Mouse (Mus musculus) hindbrain, embryonic 16.5 days (tissue): ENCODE measurements around the gene Rnf169. TPM values are rescaled to one million over a fixed set of nuclear protein-coding genes. Genes with fewer than 3 reads are reported as not detected.
A peak's percentile ranks its signal among the peaks of the same experiment; 100 is the strongest.

Experiments
- ATAC-seq: fragments of 200-750 bp; cut with Nextera tagmentation; 2 replicates; pipeline ENCODE4 v1.8.0; 2017; ENCODE audit warnings: moderate TSS enrichment, moderate library complexity
- H3K27ac ChIP-seq: fragments of 300-500 bp; sonication (generic); 2 replicates; pipeline ENCODE4 v1.5.1; 2014; ENCODE audit warnings: low read depth, mild to moderate bottlenecking, control low read depth, low read length, moderate library complexity
- H3K27me3 ChIP-seq: fragments of 300-500 bp; sonication (generic); replicated peaks from 2 replicates; pipeline ENCODE4 v1.6.1; 2014; ENCODE audit warnings: low read length; ENCODE audit not compliant: control insufficient read depth, insufficient read depth
- H3K36me3 ChIP-seq: fragments of 300-500 bp; sonication (generic); 2 replicates; pipeline ENCODE4 v1.6.1; 2014; ENCODE audit warnings: mild to moderate bottlenecking, low read length, moderate library complexity, mixed read lengths; ENCODE audit not compliant: control insufficient read depth, insufficient read depth
- H3K4me1 ChIP-seq: fragments of 300-500 bp; sonication (generic); 2 replicates; pipeline ENCODE4 v1.6.1; 2014; ENCODE audit warnings: low read depth, low read length; ENCODE audit not compliant: control insufficient read depth, insufficient read depth
- H3K4me2 ChIP-seq: fragments of 300-500 bp; sonication (generic); 2 replicates; pipeline ENCODE4 v1.6.1; 2014; ENCODE audit warnings: mild to moderate bottlenecking, low read length, control low read depth, moderate library complexity
- H3K4me3 ChIP-seq: fragments of 300-500 bp; sonication (generic); 2 replicates; pipeline ENCODE4 v1.5.1; 2014; ENCODE audit warnings: mild to moderate bottlenecking, low read length, control low read depth, moderate library complexity
- H3K9ac ChIP-seq: fragments of 300-500 bp; sonication (generic); 2 replicates; pipeline ENCODE4 v1.6.1; 2014; ENCODE audit warnings: low read depth, mild to moderate bottlenecking, control low read depth, low read length, moderate library complexity
- H3K9me3 ChIP-seq: fragments of 300-500 bp; sonication (generic); 2 replicates; pipeline ENCODE4 v1.6.1; 2014; ENCODE audit warnings: mild to moderate bottlenecking, low read length, moderate library complexity; ENCODE audit not compliant: control insufficient read depth
- WGBS: fragments of 180-500 bp; shearing (Covaris S2); extraction: QIAGEN DNeasy Blood & Tissue Kit; methylation state at CpG from one replicate; pipeline ENCODE4 v1.1.7; 2014; 5-methylcytosine and 5-hydroxymethylcytosine counted together
- polyA plus RNA-seq: library from polyadenylated mRNA; unstranded; fragments of >200 nt; fragmentation: Nextera tagmentation; extraction: Ambion mirVana; gene quantifications from 2 replicates; pipeline ENCODE4 v1.2.1, GENCODE M21; 2015

Rnf169 gene
- polyA plus RNA-seq, 1 experiment from 2014 or later, result 4.1 TPM

- H3K36me3 ChIP-seq, result no peaks in the 10 kb centered on the region
- WGBS, result 4% methylated on average over 4 of the region's 4 CpGs
- H3K27me3 ChIP-seq, result no peaks in the 10 kb centered on the region
- no peak overlapping the region for H3K9ac ChIP-seq
- H3K4me1 ChIP-seq, result no peaks in the 10 kb centered on the region
- peak; percentile 84 for ATAC-seq
- no peak overlapping the region for H3K4me2 ChIP-seq
- no peaks in the 10 kb centered on the region for H3K9me3 ChIP-seq
- no peak overlapping the region for H3K4me3 ChIP-seq
- H3K27ac ChIP-seq, result no peak overlapping the region
These were observed 8.5 kb upstream of the Rnf169 start for GRCm38 (mm10) chr7:99988725-99989124.

- H3K27ac ChIP-seq, result no peak overlapping the region
- ATAC-seq, result no peak
- H3K9me3 ChIP-seq, result no peaks in the 10 kb centered on the region
- peaks cover 13% of the 10 kb centered on the region for H3K4me1 ChIP-seq
- H3K4me2 ChIP-seq, result no peak overlapping the region
- WGBS, result 84% methylated on average over 13 of the region's 13 CpGs
- no peak overlapping the region for H3K9ac ChIP-seq
- H3K36me3 ChIP-seq, result no peaks in the 10 kb centered on the region
- no peak overlapping the region for H3K4me3 ChIP-seq
- H3K27me3 ChIP-seq, result no peaks in the 10 kb centered on the region
These were observed 2.3 kb upstream of the Rnf169 start for GRCm38 (mm10) chr7:99982256-99983242.

- 3% methylated on average over 2 of the region's 2 CpGs for WGBS
- Histone ChIP-seq H3K9me3 (no peaks in the 10 kb centered on the region), H3K27me3 (no peaks in the 10 kb centered on the region), H3K4me3 (no peak overlapping the region), H3K4me1 (peaks cover 13% of the 10 kb centered on the region), H3K9ac (no peak overlapping the region; the same call in 1 of the 2 replicates), H3K4me2 (peak overlapping the region; percentile 23; the same call in 1 of the 2 replicates), H3K36me3 (no peaks in the 10 kb centered on the region), H3K27ac (peak overlapping the region; percentile 59)
- no peak for ATAC-seq
These were observed 1.1 kb upstream of the Rnf169 start for GRCm38 (mm10) chr7:99981311-99981710.

- no peaks in the 10 kb centered on the region for H3K36me3 ChIP-seq
- no peaks in the 10 kb centered on the region for H3K9me3 ChIP-seq
- H3K27me3 ChIP-seq, result no peaks in the 10 kb centered on the region
- peak overlapping the region; percentile 98 for H3K27ac ChIP-seq
- H3K4me1 ChIP-seq, result peaks cover 13% of the 10 kb centered on the region
- H3K4me2 ChIP-seq, result peak overlapping the region; percentile 78
- peak overlapping the region; percentile 99 for H3K9ac ChIP-seq
- 0% methylated on average over 51 of the region's 51 CpGs for WGBS
- H3K4me3 ChIP-seq, result peak overlapping the region; percentile 99
- peak; percentile 48 for ATAC-seq
These were observed 609 bp downstream of the Rnf169 start for GRCm38 (mm10) chr7:99979546-99980131.

GRCm38 (mm10) chr7:99979081-99979480 lies 1.2 kb downstream of the Rnf169 start:
- Histone ChIP-seq H3K9ac (peak overlapping the region; percentile 99), H3K27ac (no peak overlapping the region; the same call in none of the 2 replicates), H3K27me3 (no peaks in the 10 kb centered on the region), H3K9me3 (no peaks in the 10 kb centered on the region), H3K4me2 (peak overlapping the region; percentile 78), H3K36me3 (no peaks in the 10 kb centered on the region), H3K4me1 (peaks cover 13% of the 10 kb centered on the region), H3K4me3 (peak overlapping the region; percentile 99)
- 14% methylated on average over 6 of the region's 6 CpGs for WGBS
- no peak for ATAC-seq

- Histone ChIP-seq H3K9me3 (no peaks in the 10 kb centered on the region), H3K9ac (no peak overlapping the region), H3K27me3 (no peaks in the 10 kb centered on the region), H3K4me3 (no peak overlapping the region), H3K4me1 (peaks cover 13% of the 10 kb centered on the region), H3K4me2 (no peak overlapping the region), H3K27ac (no peak overlapping the region), H3K36me3 (no peaks in the 10 kb centered on the region)
- ATAC-seq, result no peak
- 88% methylated on average over 2 of the region's 2 CpGs for WGBS
These were observed 2.2 kb downstream of the Rnf169 start for GRCm38 (mm10) chr7:99978041-99978440.

- 85% methylated on average over 5 of the region's 5 CpGs for WGBS
These were observed 4.3 kb downstream of the Rnf169 start for GRCm38 (mm10) chr7:99975819-99976575.

GRCm38 (mm10) chr7:99974208-99974970 lies 5.9 kb downstream of the Rnf169 start:
- WGBS, result 65% methylated on average over 10 of the region's 10 CpGs
- Histone ChIP-seq H3K4me1 (peaks cover 8% of the 10 kb centered on the region), H3K27ac (no peak overlapping the region), H3K27me3 (no peaks in the 10 kb centered on the region), H3K4me3 (no peak overlapping the region), H3K36me3 (no peaks in the 10 kb centered on the region), H3K9ac (no peak overlapping the region), H3K9me3 (no peaks in the 10 kb centered on the region), H3K4me2 (no peak overlapping the region)
- ATAC-seq, result no peak

More at GRCm38 (mm10) chr7:99975819-99976575, 4.3 kb downstream of the Rnf169 start:
- H3K27ac ChIP-seq, result no peak overlapping the region
- no peaks in the 10 kb centered on the region for H3K36me3 ChIP-seq
- H3K27me3 ChIP-seq, result no peaks in the 10 kb centered on the region
- peaks cover 12% of the 10 kb centered on the region for H3K4me1 ChIP-seq
- no peaks in the 10 kb centered on the region for H3K9me3 ChIP-seq
- no peak overlapping the region for H3K9ac ChIP-seq
- no peak overlapping the region for H3K4me2 ChIP-seq
- ATAC-seq, result no peak
- H3K4me3 ChIP-seq, result no peak overlapping the region
